Comparison of ENCODE assay signal across 27 mouse cellular contexts in the genomic region with DNA sequence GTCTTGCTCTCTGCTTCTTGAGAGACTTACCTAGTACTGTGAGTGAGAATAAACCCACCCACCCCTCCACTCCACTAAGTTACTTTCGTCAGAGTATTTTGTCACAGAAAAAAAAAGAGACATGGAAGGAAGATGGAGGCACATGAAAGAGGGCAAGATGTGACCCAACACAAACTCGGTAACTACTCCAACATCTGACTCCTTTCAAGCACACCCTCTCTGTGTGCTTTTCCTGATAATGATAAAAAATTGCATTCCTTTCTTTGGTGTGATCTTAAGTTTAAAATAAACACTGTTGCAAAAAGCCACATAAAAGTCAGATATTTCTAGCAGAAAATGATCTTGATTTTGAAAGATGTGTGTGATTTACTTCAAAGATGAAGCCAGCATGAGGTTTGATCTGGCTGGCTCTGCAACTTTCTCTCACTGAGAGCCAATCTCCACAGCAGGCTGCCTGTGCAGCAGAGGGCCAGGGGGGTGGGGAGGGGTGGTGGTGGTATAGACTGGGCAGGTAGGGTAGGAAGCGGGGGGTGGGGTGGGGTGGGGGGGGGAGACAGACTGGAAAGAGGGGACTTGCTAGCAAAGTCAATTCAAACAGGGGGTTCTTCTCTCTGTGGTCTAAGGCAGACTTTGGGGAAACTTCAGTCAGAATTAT. TPM values are rescaled to one million over a fixed set of nuclear protein-coding genes. Genes with fewer than 3 reads are reported as not detected.
"Had no signal": no experiment of that assay in that cellular context is flagged by ENCODE, and none has a peak within 500 bp of the region (broad histone marks: within the 10 kb centered on the region; RNA-seq: fewer than 3 reads in every experiment).

No protein-coding gene starts in this region.

RNA-seq across cellular contexts. Expression of a gene that starts 18.4 kb away (rescaled TPM):
- polyA plus RNA-seq: heart, embryonic 10.5 days; heart, embryonic 11.5 days; heart, embryonic 12.5 days; heart, embryonic 13.5 days; heart, embryonic 14.5 days; heart, embryonic 15.5 days; heart, embryonic 16.5 days; heart, postnatal 0 days; hindbrain, embryonic 10.5 days; hindbrain, embryonic 11.5 days; hindbrain, embryonic 12.5 days; hindbrain, embryonic 13.5 days; hindbrain, embryonic 14.5 days; hindbrain, embryonic 15.5 days; hindbrain, embryonic 16.5 days; hindbrain, postnatal 0 days; inflammation-experienced regulatory T-cells, adult 6 months; intestine, embryonic 14.5 days; intestine, embryonic 15.5 days; intestine, embryonic 16.5 days; intestine, postnatal 0 days; kidney, adult 2 months; kidney, embryonic 14.5 days; kidney, embryonic 15.5 days; kidney, embryonic 16.5 days; kidney, postnatal 0 days; large intestine, adult 2 months had no signal

RNA-seq across cellular contexts. Expression of a gene that starts 27.5 kb away (rescaled TPM):
- polyA plus RNA-seq: heart, embryonic 10.5 days; heart, embryonic 11.5 days; heart, embryonic 12.5 days; heart, embryonic 13.5 days; heart, embryonic 14.5 days; heart, embryonic 15.5 days; heart, embryonic 16.5 days; heart, postnatal 0 days; hindbrain, embryonic 10.5 days; hindbrain, embryonic 11.5 days; hindbrain, embryonic 12.5 days; hindbrain, embryonic 13.5 days; hindbrain, embryonic 14.5 days; hindbrain, embryonic 15.5 days; hindbrain, embryonic 16.5 days; hindbrain, postnatal 0 days; inflammation-experienced regulatory T-cells, adult 6 months; intestine, embryonic 14.5 days; intestine, embryonic 15.5 days; intestine, embryonic 16.5 days; intestine, postnatal 0 days; kidney, adult 2 months; kidney, embryonic 14.5 days; kidney, embryonic 15.5 days; kidney, embryonic 16.5 days; kidney, postnatal 0 days; large intestine, adult 2 months had no signal
